Mouse (Mus musculus): ENCODE results near the gene Duoxa1. TPM values are rescaled to one million over a fixed set of nuclear protein-coding genes. Genes with fewer than 3 reads are reported as not detected.
A peak's percentile ranks its signal among the peaks of the same experiment; 100 is the strongest.

Gene Duoxa1
- polyA plus RNA-seq, 1 experiment from 2014 or later: not detected

- Histone ChIP-seq H3K27me3 (peaks cover 98% of the 10 kb centered on the region), H3K4me3 (replicated peaks) (no peak overlapping the region), H3K4me2 (no peak overlapping the region), H3K36me3 (replicated peaks) (no peaks in the 10 kb centered on the region), H3K9me3 (replicated peaks) (no peaks in the 10 kb centered on the region), H3K27ac (replicated peaks) (no peak overlapping the region), H3K9ac (no peak overlapping the region), H3K4me1 (replicated peaks) (peaks cover 16% of the 10 kb centered on the region; the same call in 1 of the 2 replicates)
- ATAC-seq (ENCODE audit: insufficient read depth): no peak
- 65% methylated on average over 6 of the region's 6 CpGs for WGBS (ENCODE audit: insufficient replicate concordance)
Observed at GRCm38 (mm10) chr2:122304544-122304943, 9.0 kb downstream of the Duoxa1 start.

GRCm38 (mm10) chr2:122302574-122303241 lies 10.8 kb downstream of the Duoxa1 start:
- Histone ChIP-seq H3K4me3 (replicated peaks) (no peak overlapping the region), H3K9me3 (replicated peaks) (no peaks in the 10 kb centered on the region), H3K27me3 (peaks cover 100% of the 10 kb centered on the region), H3K27ac (replicated peaks) (no peak overlapping the region), H3K36me3 (replicated peaks) (no peaks in the 10 kb centered on the region), H3K4me1 (replicated peaks) (peaks cover 31% of the 10 kb centered on the region; the same call in 1 of the 2 replicates), H3K9ac (no peak overlapping the region), H3K4me2 (no peak overlapping the region)
- WGBS (ENCODE audit: insufficient replicate concordance): 5% methylated on average over 9 of the region's 9 CpGs
- no peak for ATAC-seq (ENCODE audit: insufficient read depth)

- Histone ChIP-seq H3K36me3 (replicated peaks) (no peaks in the 10 kb centered on the region), H3K9ac (no peak overlapping the region), H3K27ac (replicated peaks) (no peak overlapping the region), H3K9me3 (replicated peaks) (no peaks in the 10 kb centered on the region), H3K4me3 (replicated peaks) (peak overlapping the region; percentile 25; the same call in 1 of the 2 replicates), H3K4me2 (peak overlapping the region; percentile 48), H3K4me1 (replicated peaks) (peaks cover 31% of the 10 kb centered on the region; the same call in 1 of the 2 replicates), H3K27me3 (peaks cover 100% of the 10 kb centered on the region)
- ATAC-seq (ENCODE audit: insufficient read depth): no peak
- 9% methylated on average over 23 of the region's 23 CpGs for WGBS (ENCODE audit: insufficient replicate concordance)
Observed at GRCm38 (mm10) chr2:122301921-122302573, 11.5 kb downstream of the Duoxa1 start.

GRCm38 (mm10) chr2:122301081-122301920 lies 12.2 kb downstream of the Duoxa1 start:
- 1% methylated on average over 48 of the region's 48 CpGs for WGBS (ENCODE audit: insufficient replicate concordance)
- no peak overlapping the region for H3K9ac ChIP-seq
- 0 out of 2 replicates have a peak, but pooled peaks have one; percentile 19 for ATAC-seq (ENCODE audit: insufficient read depth)

GRCm38 (mm10) chr2:122300656-122301020 lies 12.9 kb downstream of the Duoxa1 start:
- WGBS (ENCODE audit: insufficient replicate concordance): 5% methylated on average over 14 of the region's 14 CpGs
- Histone ChIP-seq H3K4me1 (replicated peaks) (peaks cover 31% of the 10 kb centered on the region; the same call in 1 of the 2 replicates), H3K9ac (no peak overlapping the region), H3K36me3 (replicated peaks) (no peaks in the 10 kb centered on the region), H3K27ac (replicated peaks) (no peak overlapping the region), H3K4me3 (replicated peaks) (no peak overlapping the region), H3K9me3 (replicated peaks) (no peaks in the 10 kb centered on the region), H3K4me2 (peak overlapping the region; percentile 48; the same call in 1 of the 2 replicates), H3K27me3 (peaks cover 100% of the 10 kb centered on the region)
- ATAC-seq (ENCODE audit: insufficient read depth): no peak

More at GRCm38 (mm10) chr2:122301081-122301920, 12.2 kb downstream of the Duoxa1 start:
- Histone ChIP-seq H3K4me1 (replicated peaks) (peaks cover 31% of the 10 kb centered on the region; the same call in 1 of the 2 replicates), H3K27me3 (peaks cover 100% of the 10 kb centered on the region), H3K36me3 (replicated peaks) (no peaks in the 10 kb centered on the region), H3K9me3 (replicated peaks) (no peaks in the 10 kb centered on the region), H3K4me3 (replicated peaks) (peak overlapping the region; percentile 25), H3K4me2 (peak overlapping the region; percentile 48), H3K27ac (replicated peaks) (no peak overlapping the region)

- Histone ChIP-seq H3K27ac (replicated peaks) (no peak overlapping the region), H3K4me2 (no peak overlapping the region), H3K27me3 (peaks cover 100% of the 10 kb centered on the region), H3K36me3 (replicated peaks) (no peaks in the 10 kb centered on the region), H3K4me3 (replicated peaks) (no peak overlapping the region), H3K9ac (no peak overlapping the region), H3K4me1 (replicated peaks) (peaks cover 31% of the 10 kb centered on the region; the same call in 1 of the 2 replicates), H3K9me3 (replicated peaks) (no peaks in the 10 kb centered on the region)
- ATAC-seq (ENCODE audit: insufficient read depth): no peak
- WGBS (ENCODE audit: insufficient replicate concordance): 8% methylated on average over 14 of the region's 14 CpGs
Observed at GRCm38 (mm10) chr2:122299911-122300655, 13.4 kb downstream of the Duoxa1 start.

- Histone ChIP-seq H3K36me3 (replicated peaks) (no peaks in the 10 kb centered on the region), H3K9ac (no peak within 1 kb of the TSS), H3K4me1 (replicated peaks) (peaks cover 31% of the 10 kb centered on the region; the same call in 1 of the 2 replicates), H3K4me2 (peak within 1 kb of the TSS; percentile 42), H3K27me3 (peaks cover 100% of the 10 kb centered on the region), H3K9me3 (replicated peaks) (no peaks in the 10 kb centered on the region), H3K27ac (replicated peaks) (no peak within 1 kb of the TSS), H3K4me3 (replicated peaks) (peak within 1 kb of the TSS; percentile 29)
- no peak for ATAC-seq (ENCODE audit: insufficient read depth)
- 2% methylated on average over 43 of the region's 43 CpGs for WGBS (ENCODE audit: insufficient replicate concordance)
Observed at GRCm38 (mm10) chr2:122298596-122299490, 14.7 kb downstream of the Duoxa1 start, which contains the start of gene Duoxa2. TSS of gene Duoxa2 (plus strand) at chr2:122298900.

GRCm38 (mm10) chr2:122298096-122298499 lies 15.4 kb downstream of the Duoxa1 start, which contains the start of gene Duox2:
TSS of gene Duox2 (minus strand) at chr2:122298449.
- peak within 1 kb of the TSS; percentile 42 for H3K4me2 ChIP-seq
- peaks cover 100% of the 10 kb centered on the region for H3K27me3 ChIP-seq
- no peak for ATAC-seq (ENCODE audit: insufficient read depth)
- WGBS (ENCODE audit: insufficient replicate concordance): 3% methylated on average over 13 of the region's 13 CpGs
- H3K4me3 ChIP-seq (replicated peaks): peak within 1 kb of the TSS; percentile 29
- H3K9ac ChIP-seq: no peak within 1 kb of the TSS
- no peaks in the 10 kb centered on the region for H3K36me3 ChIP-seq (replicated peaks)
- H3K4me1 ChIP-seq (replicated peaks): peaks cover 31% of the 10 kb centered on the region; the same call in 1 of the 2 replicates
- H3K27ac ChIP-seq (replicated peaks): no peak within 1 kb of the TSS
- no peaks in the 10 kb centered on the region for H3K9me3 ChIP-seq (replicated peaks)

GRCm38 (mm10) chr2:122297271-122298095 lies 16.0 kb downstream of the Duoxa1 start:
- H3K4me2 ChIP-seq: no peak overlapping the region
- under 1% methylated on average over 35 of the region's 35 CpGs for WGBS (ENCODE audit: insufficient replicate concordance)

More at GRCm38 (mm10) chr2:122297271-122298095, 16.0 kb downstream of the Duoxa1 start:
- peaks cover 31% of the 10 kb centered on the region; the same call in 1 of the 2 replicates for H3K4me1 ChIP-seq (replicated peaks)
- no peak for ATAC-seq (ENCODE audit: insufficient read depth)
- H3K9ac ChIP-seq: no peak overlapping the region
- no peak overlapping the region for H3K27ac ChIP-seq (replicated peaks)
- no peaks in the 10 kb centered on the region for H3K9me3 ChIP-seq (replicated peaks)
- no peak overlapping the region for H3K4me3 ChIP-seq (replicated peaks)
- H3K27me3 ChIP-seq: peaks cover 100% of the 10 kb centered on the region
- H3K36me3 ChIP-seq (replicated peaks): no peaks in the 10 kb centered on the region
